Comparison of ENCODE assay signal across 28 mouse cellular contexts in the genomic region with DNA sequence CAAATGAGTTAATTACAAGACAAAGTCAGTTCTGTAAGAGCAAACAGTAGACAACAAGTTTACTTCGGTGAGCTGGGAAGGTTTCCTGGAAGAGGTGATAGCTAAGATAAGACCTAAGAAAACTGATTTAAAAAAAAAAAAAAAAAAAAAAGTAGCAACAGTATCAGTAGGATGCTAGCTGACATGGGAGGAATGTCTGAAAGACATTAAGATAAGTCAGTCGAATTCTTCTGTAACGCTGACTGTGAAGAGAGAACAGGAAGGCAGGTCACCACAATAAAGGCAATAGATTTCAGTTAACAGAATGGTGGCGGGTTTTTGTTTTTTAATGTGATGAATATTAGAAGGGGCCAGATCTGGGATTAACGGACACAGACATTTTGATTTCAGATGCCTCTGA.
DNase-seq lines count a peak whose midpoint lies in the region; ATAC-seq lines count a peak whose summit lies in the region.
"Had no signal": no experiment of that assay in that cellular context is flagged by ENCODE, and none has a peak within 500 bp of the region (broad histone marks: within the 10 kb centered on the region; RNA-seq: fewer than 3 reads in every experiment).

No protein-coding gene starts in this region.

- ATAC-seq in inflammation-experienced regulatory T-cells, adult 6 months: peak; percentile 88
- no peak for ATAC-seq in midbrain, embryonic 13.5 days
- ATAC-seq: forebrain, embryonic 14.5 days; forebrain, postnatal 0 days; hindbrain, embryonic 16.5 days; intestine, postnatal 0 days had no signal

- H3K4me1 ChIP-seq in midbrain, embryonic 13.5 days (replicated peaks): no peaks in the 10 kb centered on the region
- H3K4me1 ChIP-seq: embryonic facial prominence, embryonic 12.5 days; embryonic facial prominence, embryonic 15.5 days; hindbrain, embryonic 10.5 days; hindbrain, embryonic 13.5 days had no signal

- no peak overlapping the region for H3K27ac ChIP-seq in midbrain, embryonic 13.5 days
- H3K27ac ChIP-seq: embryonic facial prominence, embryonic 12.5 days; embryonic facial prominence, embryonic 15.5 days; gastrocnemius, adult 2 months; heart, embryonic 13.5 days; hindbrain, embryonic 10.5 days; hindbrain, embryonic 13.5 days had no signal

- H3K9ac ChIP-seq in midbrain, embryonic 13.5 days (replicated peaks): no peak overlapping the region
- H3K9ac ChIP-seq: embryonic facial prominence, embryonic 12.5 days; embryonic facial prominence, embryonic 15.5 days; forebrain, postnatal 0 days; heart, embryonic 13.5 days; hindbrain, embryonic 13.5 days had no signal

- H3K27me3 ChIP-seq in midbrain, embryonic 13.5 days: peaks cover 41% of the 10 kb centered on the region
- H3K27me3 ChIP-seq: CH12.LX; embryonic facial prominence, embryonic 12.5 days; embryonic facial prominence, embryonic 15.5 days; heart, embryonic 13.5 days; hindbrain, embryonic 13.5 days had no signal

- H3K4me3 ChIP-seq in midbrain, embryonic 13.5 days (replicated peaks): no peak overlapping the region
- H3K4me3 ChIP-seq: embryonic facial prominence, embryonic 12.5 days; embryonic facial prominence, embryonic 15.5 days; gastrocnemius, adult 2 months; heart, embryonic 13.5 days; hindbrain, embryonic 10.5 days; hindbrain, embryonic 13.5 days had no signal

- WGBS in midbrain, embryonic 13.5 days: 69% methylated on average over 5 of the region's 5 CpGs

- DNase-seq in thymus, postnatal 0 days (ENCODE audit: low spot score): peak; percentile 21
- DNase-seq in thymus, postnatal 4 days: no peak
- peak; percentile 60 for DNase-seq in CD4-positive, CD25-positive, alpha-beta regulatory T cell, adult 2 months (ENCODE audit: low read depth, low spot score)
- DNase-seq in T-cell, adult 2 months (ENCODE audit: low spot score): peak; percentile 24
- DNase-seq in spleen, postnatal 4 days (ENCODE audit: low spot score in 2 of 2): no peak
- no peak for DNase-seq in heart, adult 11 months
- DNase-seq: adrenal gland, postnatal 14 days; B cell, adult 2 months; cerebellum, adult 11 months; cerebellum, adult 2 months; cerebellum, adult 9-11 months; cerebellum, postnatal 25 days; forebrain, postnatal 0 days; gastrocnemius, adult 2 months; gastrocnemius, postnatal 14 days; heart, adult 18-20 months; heart, postnatal 36 days had no signal

- no peak overlapping the region for H3K4me2 ChIP-seq in midbrain, embryonic 13.5 days (replicated peaks)
- H3K4me2 ChIP-seq: embryonic facial prominence, embryonic 12.5 days; embryonic facial prominence, embryonic 15.5 days; heart, embryonic 13.5 days; hindbrain, embryonic 13.5 days had no signal

- no peaks in the 10 kb centered on the region for H3K36me3 ChIP-seq in midbrain, embryonic 13.5 days
- H3K36me3 ChIP-seq: embryonic facial prominence, embryonic 12.5 days; heart, embryonic 13.5 days; hindbrain, embryonic 10.5 days; hindbrain, embryonic 13.5 days had no signal

- H3K9me3 ChIP-seq in midbrain, embryonic 13.5 days: peaks cover 3% of the 10 kb centered on the region; the same call in 1 of the 2 replicates
- H3K9me3 ChIP-seq: embryonic facial prominence, embryonic 12.5 days; embryonic facial prominence, embryonic 15.5 days; hindbrain, embryonic 13.5 days had no signal

Comparison
In these comparisons a context has a peak if more than half of its experiments do, and no peak if none do; other contexts are left out.
1. DNase-seq: peak in thymus, postnatal 0 days (single experiment), CD4-positive, CD25-positive, alpha-beta regulatory T cell, adult 2 months (single experiment) and T-cell, adult 2 months (single experiment); none in thymus, postnatal 4 days (single experiment), spleen, postnatal 4 days (0 of 2) and heart, adult 11 months (single experiment).